Mouse (Mus musculus): Measurements from ENCODE around the gene Dlgap5. TPM values are rescaled to one million over a fixed set of nuclear protein-coding genes. Genes with fewer than 3 reads are reported as not detected.

Gene Dlgap5
- total RNA-seq, 2 experiments from 2014 or later = 5.0 to 10.0 TPM

- DNase-seq = no peak
Measured at GRCm38 (mm10) chr14:47352272-47352671, 65.9 kb downstream of the Dlgap5 start.

GRCm38 (mm10) chr14:47350974-47351373 is 67.2 kb downstream of the Dlgap5 start:
- no peak for DNase-seq

GRCm38 (mm10) chr14:47346715-47347114 is 71.5 kb downstream of the Dlgap5 start:
- DNase-seq = no peak

- DNase-seq = no peak
Measured at GRCm38 (mm10) chr14:47341811-47342291, 76.4 kb downstream of the Dlgap5 start.

- DNase-seq = no peak
Measured at GRCm38 (mm10) chr14:47340231-47340925, 77.8 kb downstream of the Dlgap5 start.

Other genes starting within 250 kb of the Dlgap5 start
- gene Gch1, start 229.0 kb downstream of the Dlgap5 start, total RNA-seq (2021) = 1 to 10 TPM; 1.6 to 1.9 TPM
- 1 to 10 TPM; 3.4 to 5.9 TPM for gene Wdhd1, start 141.6 kb downstream of the Dlgap5 start, total RNA-seq (2021)
- 10 to 100 TPM in 1 of 2 experiments, 1 to 10 TPM in 1; 8.7 to 10.8 TPM for gene Socs4, start 141.5 kb downstream of the Dlgap5 start, total RNA-seq (2021)
- gene Mapk1ip1l, start 120.1 kb downstream of the Dlgap5 start, total RNA-seq (2021) = 10 to 100 TPM; 39.2 to 50.4 TPM
- gene Lgals3, start 50.7 kb downstream of the Dlgap5 start, total RNA-seq (2021) = 1 to 10 TPM; 6.2 to 9.6 TPM
- gene Fbxo34, start 32.0 kb upstream of the Dlgap5 start, total RNA-seq (2021) = 10 to 100 TPM; 12.9 to 14.4 TPM
- 1 to 10 TPM; 6.0 to 7.6 TPM for gene Atg14, start 152.2 kb upstream of the Dlgap5 start, total RNA-seq (2021)
- gene Ktn1, start 230.0 kb upstream of the Dlgap5 start, total RNA-seq (2021) = 100 to 1,000 TPM; 124 to 157 TPM